Mouse (Mus musculus) adrenal gland, postnatal 14 days (tissue): Measurements from ENCODE around the gene Tspan18. TPM values are rescaled to one million over a fixed set of nuclear protein-coding genes. Genes with fewer than 3 reads are reported as not detected.

Experiments
- DNase-seq: peaks from one replicate; pipeline ENCODE4 v3.0.0; 2021; ENCODE audit warnings: mixed read lengths
- long read RNA-seq, 2 experiments: library from polyadenylated mRNA; stranded (forward); transcript quantifications; one replicate each; pipeline ENCODE4 v2.0.0; 2021
- total RNA-seq: library from RNA; stranded (reverse); gene quantifications from 2 replicates; pipeline ENCODE4 v1.2.3, GENCODE M21; 2021

Gene Tspan18
- total RNA-seq = 72.2 and 76.9 TPM in 2 replicates
- long read RNA-seq, experiment 1, transcript Tspan18-203 (3 exons, 674 nt) = minor isoform, 8 of 33 reads
- long read RNA-seq, experiment 1, transcript Tspan18-202 (10 exons, 3,751 nt) = major isoform, 12 of 33 reads
- long read RNA-seq, experiment 1, partial matches to known transcripts = 3 of 33 reads
- long read RNA-seq, experiment 1, other reads (novel, unspliced or antisense) = 9 of 33 reads
- long read RNA-seq, experiment 2, transcript Tspan18-202 (10 exons, 3,751 nt) = minor isoform, 5 of 34 reads
- long read RNA-seq, experiment 2, transcript Tspan18-203 (3 exons, 674 nt) = major isoform, 12 of 34 reads
- long read RNA-seq, experiment 2, partial matches to known transcripts = 1 of 34 reads
- long read RNA-seq, experiment 2, other reads (novel, unspliced or antisense) = 16 of 34 reads

DNA sequence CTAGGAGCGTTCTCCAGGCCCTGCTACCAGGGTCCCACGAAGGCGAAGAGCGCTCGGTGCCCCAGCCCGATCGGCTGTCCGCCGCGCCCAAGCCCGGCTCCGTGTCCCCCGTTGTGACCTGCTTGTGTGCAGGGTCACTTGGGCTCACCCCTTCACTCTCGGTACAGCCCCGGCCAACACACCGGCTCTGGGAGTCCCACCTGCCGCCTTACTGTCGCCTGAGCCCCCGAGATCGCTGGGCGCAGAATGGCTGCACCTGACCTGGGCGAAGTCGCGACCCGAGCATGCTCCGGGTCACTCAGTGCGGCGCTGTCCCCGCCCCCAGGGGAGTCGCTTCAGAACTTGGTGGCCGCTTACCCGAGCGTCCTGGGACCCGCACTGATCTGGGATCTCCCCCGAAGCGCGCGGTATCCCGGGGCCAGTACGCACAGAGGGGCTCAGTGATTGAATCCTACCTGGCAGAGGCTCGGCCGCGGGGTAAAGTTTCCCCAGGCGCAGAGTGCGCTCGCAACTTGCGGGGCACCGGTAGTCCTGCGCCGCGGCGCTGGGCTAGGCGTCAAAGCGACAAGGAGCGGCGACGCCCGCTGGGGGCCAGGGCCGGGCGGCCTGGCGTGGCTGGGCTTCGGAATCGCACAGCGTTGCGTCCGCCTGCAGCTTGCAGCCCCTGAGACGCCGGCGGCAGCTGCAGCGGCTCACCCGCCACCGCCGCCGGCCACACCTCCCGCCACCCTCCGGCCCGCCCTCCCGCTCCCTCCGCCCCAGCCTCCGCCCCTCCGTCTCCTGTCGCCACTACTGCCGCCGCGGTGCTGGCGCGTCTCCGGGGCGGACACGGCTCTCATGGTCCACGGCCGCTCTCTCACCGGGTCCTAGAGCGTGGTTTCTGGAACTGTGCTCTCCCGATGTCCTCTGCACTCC lies at the start of gene Tspan18:
Gene Tspan18, minus strand, starts transcription at position 689 of the 915 bp plus-strand sequence.
- peak; percentile 92 for DNase-seq

DNA sequence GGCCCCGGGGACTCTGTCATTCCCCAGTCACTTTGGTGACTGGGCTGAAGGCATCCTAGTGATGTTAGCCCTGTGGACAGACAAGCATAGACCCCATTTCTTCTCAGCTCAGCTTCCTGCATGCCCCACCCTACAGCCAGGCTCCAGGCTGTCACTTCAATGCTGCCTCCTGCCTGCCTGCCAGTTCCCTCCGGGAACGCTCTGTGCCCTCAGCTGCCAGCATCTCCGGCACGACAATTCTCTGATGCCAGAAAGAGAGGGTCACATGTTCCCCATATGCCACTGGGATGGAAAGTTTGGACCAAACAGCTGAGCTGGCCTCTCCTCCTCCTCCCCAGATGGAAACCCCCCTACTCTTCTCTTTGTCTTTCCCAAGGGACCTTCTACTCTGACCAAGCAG lies 49.5 kb upstream of the Tspan18 start:
- no peak for DNase-seq

DNA sequence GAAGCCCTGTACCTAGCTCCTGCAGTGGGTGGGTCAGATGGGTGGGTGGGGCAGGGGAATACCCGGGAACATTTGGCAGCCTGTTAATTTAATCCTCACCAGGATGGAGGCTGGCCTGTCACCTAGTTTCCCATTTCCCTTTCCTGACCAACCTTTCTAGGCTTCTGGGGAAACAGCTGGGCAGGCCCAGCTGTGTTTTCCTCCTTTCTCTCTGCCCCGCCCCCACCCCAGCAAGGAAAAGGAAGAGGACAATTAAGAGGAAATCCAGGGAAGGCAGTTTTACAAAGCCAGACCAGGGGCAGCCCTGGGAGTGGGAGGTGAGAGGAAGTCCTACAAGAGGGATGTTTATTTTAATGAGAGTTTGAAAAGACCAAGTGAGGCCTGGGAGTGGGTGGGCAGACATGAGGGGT lies 46.4 kb upstream of the Tspan18 start:
- DNase-seq = no peak

DNA sequence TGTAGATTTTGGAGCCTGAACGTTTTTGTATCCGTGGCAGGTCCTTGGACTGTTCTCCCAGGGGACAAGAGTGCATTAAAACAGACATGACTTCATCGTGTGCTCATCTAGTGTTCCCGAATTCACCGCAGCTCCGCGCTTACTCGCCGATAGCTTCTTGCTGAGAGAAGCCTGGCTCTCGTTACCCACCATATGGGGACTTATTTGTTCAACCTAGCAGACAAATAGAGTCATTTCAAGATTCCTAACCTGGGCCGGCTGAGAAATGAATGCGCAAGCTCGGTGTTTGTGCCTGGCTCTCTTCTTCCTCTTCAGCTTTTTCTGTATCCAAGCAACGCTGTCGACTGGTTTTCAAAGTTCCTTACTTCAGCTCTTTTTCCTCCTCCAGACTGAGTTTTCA lies 43.5 kb upstream of the Tspan18 start:
- DNase-seq = no peak

DNA sequence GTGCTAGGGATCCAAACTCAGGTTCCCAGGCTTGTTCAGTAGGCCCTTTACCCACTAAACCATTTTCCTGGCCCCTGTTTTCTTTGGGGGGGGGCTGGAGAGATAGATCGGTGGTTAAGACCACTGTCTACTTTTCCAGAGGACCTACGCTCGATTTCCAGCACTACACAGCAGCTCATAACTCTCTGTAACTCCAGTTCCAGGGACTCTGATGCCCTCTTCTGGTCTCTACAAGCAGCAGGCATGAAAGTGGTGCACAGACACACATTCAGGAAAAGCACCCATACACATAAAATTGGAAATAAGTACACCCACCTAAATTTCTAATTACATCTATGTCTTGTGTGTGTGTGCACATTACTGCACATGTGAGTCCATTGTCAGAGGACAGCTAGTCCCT lies 42.9 kb upstream of the Tspan18 start:
- DNase-seq = no peak

DNA sequence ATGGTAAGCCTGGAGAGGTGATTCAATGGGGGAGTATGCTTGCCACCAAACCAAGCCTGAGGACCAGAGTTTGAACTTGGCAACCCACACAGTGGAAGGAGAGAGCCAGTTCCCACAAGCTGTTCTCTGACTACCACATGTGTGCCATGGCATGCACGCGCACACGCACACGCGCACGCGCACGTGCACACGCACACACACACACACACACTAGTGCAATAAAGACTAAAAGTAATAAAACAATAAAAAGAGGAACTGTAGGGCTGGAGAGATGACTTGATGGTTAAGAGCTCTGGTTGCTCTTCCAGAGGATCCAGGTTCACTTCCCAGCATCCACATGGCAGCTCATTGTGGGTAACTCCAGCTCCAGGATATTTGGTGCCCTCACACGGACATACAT lies 38.6 kb upstream of the Tspan18 start:
- no peak for DNase-seq

DNA sequence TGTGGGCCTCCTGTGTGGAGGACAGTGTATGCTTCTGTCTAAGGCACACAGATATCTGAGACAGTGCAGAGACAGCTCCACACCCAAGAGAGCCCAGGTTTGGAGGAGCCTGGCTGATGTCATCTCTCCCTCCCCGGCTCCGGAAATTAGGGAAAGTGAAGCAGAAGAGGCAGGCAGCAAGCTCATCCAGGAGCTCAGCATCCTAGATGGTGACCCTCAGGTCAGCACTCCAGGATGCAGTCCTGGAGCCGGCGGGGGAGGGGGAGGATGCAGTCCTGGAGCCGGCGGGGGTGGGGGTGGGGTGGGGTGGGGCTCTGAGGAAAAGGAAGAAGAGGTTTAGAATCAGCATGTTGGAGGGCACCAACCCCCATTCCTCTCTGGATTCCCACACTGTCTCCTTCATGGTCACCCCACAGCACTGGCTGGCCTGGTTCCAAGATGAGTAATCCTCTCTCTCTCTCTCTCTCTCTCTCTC lies 37.8 kb upstream of the Tspan18 start:
- peak; percentile 82 for DNase-seq

DNA sequence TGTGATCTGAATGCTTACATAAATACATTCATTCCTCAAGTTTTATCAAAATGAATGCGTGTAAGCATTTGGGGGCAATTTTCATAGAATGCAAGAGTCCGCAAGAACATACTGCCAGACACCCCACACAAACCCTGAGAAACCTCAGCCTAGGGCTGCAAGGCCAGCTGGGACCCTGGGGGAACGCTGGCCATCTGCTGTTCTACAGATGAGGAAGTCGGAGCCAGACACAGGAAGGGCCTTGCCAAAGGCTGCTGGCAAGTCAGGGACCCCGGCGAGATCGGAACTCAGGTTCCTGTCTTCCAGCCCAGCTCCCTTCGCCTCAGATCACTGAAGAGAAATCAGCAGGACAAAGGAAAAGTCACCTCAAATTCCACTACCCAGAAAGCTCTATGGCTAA lies 34.6 kb upstream of the Tspan18 start:
- DNase-seq = no peak

DNA sequence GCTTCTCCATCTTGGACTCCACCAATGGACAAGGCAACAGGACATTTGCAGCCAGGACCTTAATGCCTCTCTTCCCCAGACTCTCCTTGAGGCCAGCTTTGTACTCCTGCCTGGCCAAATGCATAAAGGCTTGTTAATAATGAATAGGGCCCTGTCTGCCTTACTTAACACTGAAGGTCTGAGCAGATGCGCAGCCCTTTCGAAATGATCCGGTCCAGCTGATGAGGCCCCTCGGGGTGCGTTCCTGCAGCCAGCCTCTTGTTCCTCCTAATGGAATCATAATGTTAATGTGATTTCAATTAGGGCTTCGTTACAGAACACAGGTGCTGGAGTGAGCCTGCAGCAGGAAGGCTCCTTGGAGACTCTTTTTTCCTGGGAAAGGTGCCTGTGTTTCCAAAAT lies 33.7 kb upstream of the Tspan18 start:
- DNase-seq = no peak

DNA sequence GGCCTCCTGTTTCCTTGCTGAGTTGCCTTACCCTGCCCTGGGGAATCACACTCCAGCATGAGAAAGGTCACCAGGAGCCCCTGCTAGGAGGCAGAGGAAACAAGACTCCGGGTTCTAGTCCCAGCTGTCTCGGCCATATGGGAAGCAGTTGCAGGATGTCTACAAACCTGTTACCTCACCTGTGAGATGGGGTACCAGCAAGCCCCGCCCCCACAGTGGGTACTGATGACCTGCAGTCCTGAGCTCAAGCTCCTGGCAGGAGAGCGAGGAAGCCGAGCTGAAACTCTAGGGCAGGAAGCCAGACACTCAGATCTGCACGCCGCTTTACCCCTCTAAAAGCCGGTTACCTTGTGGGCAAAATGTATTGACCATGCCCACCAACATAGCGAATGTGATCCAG lies 31.1 kb upstream of the Tspan18 start:
- no peak for DNase-seq

DNA sequence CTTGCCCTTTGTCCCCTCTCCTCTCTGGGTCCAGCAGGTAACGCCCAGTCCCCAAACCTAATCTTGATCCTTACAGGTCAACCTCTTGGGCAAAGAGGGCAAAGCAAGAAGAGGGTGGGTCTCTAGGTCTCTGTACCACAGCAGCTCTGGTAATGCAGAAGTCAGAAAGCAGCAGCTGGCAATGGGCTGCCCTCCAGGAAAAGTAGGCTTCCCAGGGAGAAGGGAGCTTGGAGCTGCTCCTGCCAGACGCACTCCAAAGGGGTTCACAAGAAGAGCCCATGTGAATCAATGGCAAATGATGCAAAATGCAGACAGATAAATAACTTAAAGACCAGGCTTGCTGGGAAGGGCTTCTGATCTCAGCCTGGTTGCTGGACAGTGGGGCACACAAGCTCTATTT lies 30.6 kb upstream of the Tspan18 start:
- no peak for DNase-seq

DNA sequence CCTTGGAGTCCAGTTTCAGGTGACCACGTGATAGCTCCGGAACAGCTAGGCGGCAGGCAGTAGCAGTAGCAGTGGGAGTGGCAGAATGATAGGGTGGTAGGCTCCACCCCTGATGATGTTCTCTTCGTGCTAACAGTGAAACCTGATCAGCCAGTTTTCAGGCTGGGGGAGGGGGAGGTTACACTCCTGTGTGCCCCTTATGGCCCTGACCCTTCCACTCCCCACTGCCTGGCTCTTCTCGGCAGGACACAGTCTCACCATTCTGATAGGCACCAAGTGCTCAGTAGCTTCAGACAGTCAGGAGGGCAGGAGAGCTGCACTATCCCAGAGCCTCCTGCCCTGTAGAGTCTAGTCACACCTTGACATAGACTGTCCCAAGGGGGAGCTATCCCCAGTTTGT lies 27.1 kb upstream of the Tspan18 start:
- DNase-seq = no peak

DNA sequence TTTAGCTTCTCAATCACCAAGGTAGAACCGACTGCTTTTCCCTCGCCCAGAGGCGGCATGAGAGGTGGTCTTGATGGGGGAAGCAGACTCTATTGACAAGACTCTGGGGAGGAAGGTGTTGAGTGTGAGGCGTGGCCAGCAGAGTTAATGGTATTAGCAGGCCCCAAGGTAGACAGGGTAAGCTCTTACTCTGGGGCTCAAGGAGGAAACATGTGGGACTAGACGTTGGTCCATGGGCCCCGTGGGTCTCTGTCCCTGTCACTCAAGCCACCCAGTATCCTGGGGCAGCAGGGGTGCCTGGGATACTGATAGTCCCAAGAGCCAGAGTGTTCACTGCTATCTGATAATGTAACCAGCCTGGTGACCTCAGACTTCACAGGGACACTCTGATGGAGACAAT lies 26.0 kb upstream of the Tspan18 start:
- no peak for DNase-seq

DNA sequence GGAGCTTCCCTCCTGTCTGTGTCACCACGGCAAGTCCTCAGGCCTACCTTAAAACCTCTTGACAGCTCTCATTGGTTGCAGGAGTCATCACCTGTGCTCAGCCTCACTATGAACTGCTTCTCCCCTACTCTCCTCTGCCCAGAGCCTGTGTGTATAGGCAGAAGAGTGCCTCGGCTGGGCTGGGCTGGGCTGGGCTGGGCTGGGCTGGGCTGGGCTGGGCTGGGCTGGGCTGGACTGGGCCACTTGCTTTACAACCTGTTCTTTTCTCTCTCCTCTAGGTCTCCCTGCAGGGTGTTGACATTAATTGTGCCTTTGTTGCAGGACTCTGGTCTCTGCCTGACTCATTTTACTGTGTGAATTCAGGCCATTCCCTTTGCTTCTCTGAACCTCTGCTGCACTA lies 23.1 kb upstream of the Tspan18 start:
- DNase-seq = no peak

DNA sequence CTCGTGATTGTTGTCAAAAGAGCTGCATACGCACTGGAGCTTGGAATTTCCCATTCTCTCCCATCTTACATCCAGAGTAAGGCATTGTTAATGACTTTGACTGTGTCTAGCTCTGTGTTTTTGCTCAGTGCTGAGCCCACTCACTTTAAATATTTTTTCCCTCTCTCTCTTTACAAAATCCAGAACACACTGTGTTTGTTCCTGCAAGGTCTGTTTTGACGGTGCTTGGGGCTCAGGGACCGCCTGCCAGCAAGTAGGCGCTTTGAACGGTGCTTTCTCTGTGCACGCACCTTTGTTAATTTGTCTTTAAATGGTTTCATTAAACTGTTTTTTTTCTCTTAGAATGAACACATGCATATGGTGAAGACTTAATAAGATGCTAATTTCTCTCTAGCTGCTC lies 21.5 kb upstream of the Tspan18 start:
- no peak for DNase-seq

DNA sequence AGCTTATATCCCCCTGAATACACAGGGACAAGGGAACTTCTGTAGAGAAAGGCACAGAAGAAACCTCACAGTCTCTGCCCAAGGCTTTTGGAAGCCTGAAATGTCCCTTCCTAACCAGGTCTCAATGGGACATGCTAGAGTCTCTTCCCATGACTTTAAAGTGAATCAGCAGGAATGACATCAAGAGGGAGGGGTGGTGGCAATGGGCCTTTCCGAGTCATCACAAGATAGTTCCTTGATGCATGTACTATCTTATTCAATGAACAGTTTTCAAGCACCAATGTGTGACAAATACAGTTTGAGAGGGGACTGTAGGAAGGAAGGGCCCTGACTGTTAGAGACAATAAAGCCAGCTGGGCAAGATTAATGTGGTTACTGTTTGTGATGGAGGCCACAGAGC lies 20.3 kb upstream of the Tspan18 start:
- DNase-seq = no peak

DNA sequence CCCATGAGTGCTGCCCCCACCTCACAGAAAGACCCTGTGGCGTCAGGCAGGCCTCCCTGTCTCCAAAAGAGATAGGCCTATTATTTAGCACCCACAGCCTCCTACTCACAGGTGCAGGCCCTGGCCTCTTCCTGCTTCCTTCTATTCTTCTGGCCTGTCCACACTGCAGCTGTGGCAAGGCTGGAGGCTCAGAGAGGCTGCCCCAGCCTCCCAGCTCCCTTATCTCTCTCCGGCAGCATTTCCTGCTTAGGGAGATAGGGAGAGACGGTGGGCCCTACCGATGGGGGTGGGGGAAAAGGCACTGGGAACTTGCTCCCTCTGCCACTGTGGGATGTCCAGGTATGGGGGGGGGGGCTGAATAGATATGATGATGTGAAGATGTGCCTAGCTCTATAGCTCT lies 19.4 kb upstream of the Tspan18 start:
- DNase-seq = no peak

DNA sequence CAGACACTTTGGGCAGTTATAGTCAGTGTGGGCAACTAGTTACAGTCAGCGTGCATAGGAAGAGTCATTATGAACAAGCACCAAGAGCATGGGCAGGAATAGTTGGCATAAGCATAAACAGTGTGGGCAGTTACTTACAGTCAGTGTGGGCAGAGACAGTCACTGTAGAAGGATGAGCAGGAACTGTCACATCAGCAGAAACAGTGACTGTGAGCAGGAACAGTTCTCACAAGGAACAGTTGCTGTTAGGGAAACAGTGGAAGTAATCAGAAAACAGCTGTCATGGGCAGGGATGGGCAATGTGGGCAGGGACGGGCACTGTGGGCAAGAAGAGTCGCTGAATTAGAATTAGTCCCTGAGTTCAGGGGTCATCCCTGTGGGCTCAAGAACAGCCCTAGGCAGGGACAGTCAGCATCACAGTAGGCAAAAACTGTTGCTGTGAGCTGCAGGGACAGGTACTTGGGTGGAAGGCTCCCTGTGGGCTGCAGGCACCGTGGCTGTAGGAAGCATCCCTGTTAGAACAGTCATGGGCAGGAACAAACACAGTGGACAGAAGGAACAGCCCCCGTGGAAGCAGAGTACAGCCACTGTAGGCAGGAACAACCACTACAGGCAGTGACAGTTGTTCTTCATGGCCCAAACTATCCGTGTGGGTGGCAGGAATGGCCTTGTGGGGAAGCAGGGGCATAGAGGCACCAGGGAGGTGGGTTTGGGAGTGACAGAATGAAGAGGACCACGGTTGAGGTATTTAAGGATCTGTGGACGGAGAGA lies 18.8 kb upstream of the Tspan18 start:
- DNase-seq = no peak

DNA sequence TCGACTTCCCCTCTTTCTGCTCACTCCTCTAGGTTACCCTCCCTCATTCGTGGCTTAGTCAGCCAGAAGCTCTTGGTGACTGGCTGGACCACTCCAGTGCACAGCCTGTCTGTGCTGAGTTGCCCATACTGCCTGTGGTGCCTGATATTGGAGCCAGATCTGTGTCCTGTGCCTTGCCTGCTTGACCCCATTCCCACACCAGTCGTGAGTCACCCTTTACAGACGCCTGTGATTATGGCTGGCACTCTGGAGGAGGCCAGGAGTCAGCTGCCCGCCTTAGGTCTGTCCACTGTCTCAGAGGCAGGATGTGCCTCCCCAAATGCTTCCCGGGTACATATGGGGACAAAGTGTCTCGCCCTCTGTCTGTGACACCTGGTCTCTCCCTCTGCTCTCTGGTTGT lies 17.0 kb upstream of the Tspan18 start:
- DNase-seq = peak; percentile 29

DNA sequence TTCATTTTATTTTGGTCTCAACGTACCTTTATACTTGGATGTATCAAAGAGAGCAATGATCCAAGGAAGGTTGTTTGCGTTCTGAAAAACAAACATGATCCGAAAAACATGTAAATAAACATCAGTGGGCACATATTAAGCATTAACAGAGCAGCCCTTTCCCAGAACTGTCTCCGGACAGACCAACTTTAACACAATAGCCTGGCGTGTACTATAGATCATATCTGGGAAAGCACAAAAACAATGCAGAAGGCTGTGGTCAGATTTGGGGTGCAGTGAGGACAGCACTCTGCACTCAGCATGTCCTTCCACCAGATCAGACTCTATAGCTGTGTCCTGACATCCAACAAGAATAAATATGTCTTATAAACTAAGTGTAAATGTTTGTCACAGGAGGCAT lies 12.7 kb upstream of the Tspan18 start:
- DNase-seq = no peak

DNA sequence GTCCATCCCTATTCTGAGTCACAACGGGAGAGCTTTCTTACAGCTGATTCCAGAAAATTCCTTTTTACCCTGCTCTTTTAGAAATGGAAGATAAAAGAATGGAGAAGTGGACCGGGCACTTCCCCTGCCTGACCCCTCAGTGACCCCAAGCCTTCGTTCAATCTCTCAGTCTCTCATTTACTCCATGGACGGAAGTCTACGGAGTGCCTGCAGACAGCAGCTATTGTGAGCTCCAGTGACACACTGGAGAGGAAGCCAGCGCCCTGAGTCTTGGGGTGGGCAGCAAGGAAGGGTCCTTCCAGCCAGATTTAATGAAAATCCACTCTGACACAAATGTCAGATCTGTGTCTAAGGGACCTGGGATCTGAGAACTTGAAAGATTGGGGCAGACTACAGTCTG lies 12.3 kb upstream of the Tspan18 start:
- no peak for DNase-seq

DNA sequence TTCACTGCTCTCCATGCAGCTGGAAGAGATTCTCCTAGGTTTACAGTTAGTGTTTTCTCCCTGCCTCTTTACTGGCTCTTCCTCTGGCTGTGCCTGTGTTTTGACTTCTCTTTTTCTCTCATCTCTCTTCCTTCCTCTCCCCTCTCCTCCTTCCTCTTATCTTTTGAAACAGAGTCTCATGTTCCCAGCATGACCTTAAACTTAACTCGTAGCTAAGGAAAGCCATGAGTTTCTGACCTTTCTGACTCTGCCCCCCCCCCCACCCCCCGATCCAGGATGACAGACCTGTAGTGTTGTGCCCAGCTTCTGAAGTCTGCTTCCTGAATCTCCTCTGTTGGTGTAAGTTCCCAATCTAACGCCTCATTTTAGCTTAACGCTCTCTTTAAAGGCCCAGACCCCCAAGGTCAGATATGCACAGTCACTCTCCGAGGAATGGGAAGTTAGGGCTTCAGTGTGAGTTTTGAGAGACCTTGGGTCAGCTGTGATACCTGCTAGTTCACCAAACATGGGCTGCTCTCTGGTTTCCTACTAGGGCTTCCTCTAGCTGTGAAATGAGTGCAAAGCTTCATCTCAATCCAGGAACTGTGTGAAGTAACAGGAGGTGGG lies 11.5 kb upstream of the Tspan18 start:
- DNase-seq = no peak
